Mouse (Mus musculus): ENCODE measurements around the gene Gm20390. TPM values are rescaled to one million over a fixed set of nuclear protein-coding genes. Genes with fewer than 3 reads are reported as not detected.

The Gm20390 gene
- polyA plus RNA-seq (2015; fragmentation: Nextera tagmentation; extraction: Ambion mirVana): 187 and 209 TPM in 2 replicates

GRCm38 (mm10) chr11:93968005-93968847 lies at the start of gene Gm20390, which contains the start of gene Nme1:
Gene Gm20390 (minus strand): TSS chr11:93968293.
Gene Nme1 (minus strand): TSS chr11:93968521.
- Histone ChIP-seq H3K4me1 (replicated peaks) (peaks cover 31% of the 10 kb centered on the region), H3K4me3 (replicated peaks) (peak within 1 kb of the TSS; percentile 75), H3K27me3 (no peaks in the 10 kb centered on the region), H3K36me3 (replicated peaks) (peaks cover 29% of the 10 kb centered on the region), H3K9ac (peak within 1 kb of the TSS; percentile 72), H3K4me2 (peak within 1 kb of the TSS; percentile 90), H3K27ac (replicated peaks) (peak within 1 kb of the TSS; percentile 69), H3K9me3 (replicated peaks) (no peaks in the 10 kb centered on the region)
- under 1% methylated on average over 40 of the region's 40 CpGs for WGBS (ENCODE audit: insufficient replicate concordance)
- ATAC-seq (ENCODE audit: insufficient read depth): peak; percentile 95

GRCm38 (mm10) chr11:94003346-94003745 lies 35.3 kb upstream of the Gm20390 start:
- Histone ChIP-seq H3K4me3 (replicated peaks) (no peak overlapping the region), H3K27me3 (no peaks in the 10 kb centered on the region), H3K9ac (no peak overlapping the region), H3K4me1 (replicated peaks) (peaks cover 22% of the 10 kb centered on the region), H3K36me3 (replicated peaks) (no peaks in the 10 kb centered on the region), H3K27ac (replicated peaks) (no peak overlapping the region), H3K4me2 (no peak overlapping the region), H3K9me3 (replicated peaks) (no peaks in the 10 kb centered on the region)
- no peak for ATAC-seq (ENCODE audit: insufficient read depth)
- WGBS (ENCODE audit: insufficient replicate concordance): 62% methylated on average over 2 of the region's 2 CpGs

DNA sequence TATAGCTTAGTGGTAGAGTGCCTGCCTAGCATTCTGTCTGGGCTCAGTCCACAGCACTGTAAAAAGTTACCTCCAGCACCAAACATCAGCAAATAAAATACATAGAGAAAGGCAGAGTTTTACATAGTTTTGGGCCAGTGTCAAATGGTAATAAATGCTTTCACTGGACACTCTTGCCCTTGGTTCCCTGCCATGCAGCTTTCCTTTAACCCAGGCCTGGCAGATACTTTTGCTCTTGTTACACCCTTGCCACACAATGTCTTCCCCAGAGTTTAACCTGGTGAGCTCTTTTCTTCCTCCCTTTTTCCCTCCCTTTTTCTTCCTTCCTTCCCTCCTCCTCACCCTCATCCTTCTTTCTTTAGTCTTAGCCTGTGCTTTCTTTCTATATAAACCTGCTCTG lies 31.2 kb upstream of the Gm20390 start:
- 0 out of 2 replicates have a peak overlapping the region, but pooled peaks have one; percentile 21 for H3K9ac ChIP-seq
- no peak overlapping the region for H3K27ac ChIP-seq (replicated peaks)
- ATAC-seq (ENCODE audit: insufficient read depth): no peak
- no peaks in the 10 kb centered on the region for H3K36me3 ChIP-seq (replicated peaks)
- no peak overlapping the region for H3K4me2 ChIP-seq
- no peaks in the 10 kb centered on the region for H3K9me3 ChIP-seq (replicated peaks)
- H3K27me3 ChIP-seq: no peaks in the 10 kb centered on the region
- peaks cover 49% of the 10 kb centered on the region for H3K4me1 ChIP-seq (replicated peaks)
- H3K4me3 ChIP-seq (replicated peaks): no peak overlapping the region

- H3K4me3 ChIP-seq (replicated peaks): peak overlapping the region; percentile 94
- H3K27ac ChIP-seq (replicated peaks): peak overlapping the region; percentile 99
- no peaks in the 10 kb centered on the region for H3K9me3 ChIP-seq (replicated peaks)
- ATAC-seq (ENCODE audit: insufficient read depth): no peak
- peak overlapping the region; percentile 97 for H3K4me2 ChIP-seq
- no peaks in the 10 kb centered on the region for H3K36me3 ChIP-seq (replicated peaks)
- 40% methylated on average over 13 of the region's 13 CpGs for WGBS (ENCODE audit: insufficient replicate concordance)
- no peaks in the 10 kb centered on the region for H3K27me3 ChIP-seq
- peaks cover 55% of the 10 kb centered on the region for H3K4me1 ChIP-seq (replicated peaks)
- H3K9ac ChIP-seq: peak overlapping the region; percentile 96; the same call in 1 of the 2 replicates
These were observed 29.2 kb upstream of the Gm20390 start for GRCm38 (mm10) chr11:93997141-93997775.

- ATAC-seq (ENCODE audit: insufficient read depth): peak; percentile 17
- under 1% methylated on average over 58 of the region's 58 CpGs for WGBS (ENCODE audit: insufficient replicate concordance)
- H3K27me3 ChIP-seq: no peaks in the 10 kb centered on the region
These were observed 28.4 kb upstream of the Gm20390 start for GRCm38 (mm10) chr11:93996306-93997140.

DNA sequence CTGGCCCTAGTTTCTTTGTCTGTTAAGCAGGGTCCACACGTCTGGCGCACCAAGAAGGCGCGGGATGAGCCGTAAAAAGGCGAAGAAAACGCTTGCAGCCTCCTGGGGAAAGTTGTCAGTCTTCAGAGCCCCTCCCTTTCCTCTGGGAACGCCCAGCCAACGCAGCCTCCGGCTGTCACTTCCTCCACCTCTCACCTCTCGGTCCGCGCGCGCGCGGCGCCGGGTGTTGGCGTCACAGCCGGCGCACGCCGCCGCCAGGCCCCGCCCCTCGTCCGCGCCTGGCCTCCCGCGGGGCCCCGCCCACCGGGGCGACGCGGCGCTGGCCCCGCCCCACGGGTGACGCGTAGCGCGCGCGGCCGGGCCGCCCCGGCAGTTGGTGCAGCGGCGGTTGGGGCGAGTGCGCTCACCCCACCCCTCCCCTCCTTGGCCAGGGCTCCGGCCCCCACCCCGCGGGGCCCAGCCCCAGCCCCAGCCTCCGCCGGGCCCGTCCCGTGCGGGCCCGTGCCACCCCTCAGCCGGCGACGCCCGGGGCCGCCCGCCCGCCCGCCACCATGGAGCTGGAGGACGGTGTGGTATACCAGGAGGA lies 27.7 kb upstream of the Gm20390 start, which contains the start of gene Spag9:
Gene Spag9, plus strand, starts transcription at position 372 of the 586 bp plus-strand sequence.
- peak; percentile 92 for ATAC-seq (ENCODE audit: insufficient read depth)
- no peaks in the 10 kb centered on the region for H3K27me3 ChIP-seq

More at GRCm38 (mm10) chr11:93996306-93997140, 28.4 kb upstream of the Gm20390 start:
- Histone ChIP-seq H3K4me3 (replicated peaks) (peak overlapping the region; percentile 94), H3K4me1 (replicated peaks) (peaks cover 55% of the 10 kb centered on the region), H3K36me3 (replicated peaks) (no peaks in the 10 kb centered on the region), H3K9me3 (replicated peaks) (no peaks in the 10 kb centered on the region), H3K9ac (peak overlapping the region; percentile 96), H3K4me2 (peak overlapping the region; percentile 97), H3K27ac (replicated peaks) (peak overlapping the region; percentile 99)

GRCm38 (mm10) chr11:93995111-93995719 lies 27.1 kb upstream of the Gm20390 start:
- Histone ChIP-seq H3K27me3 (no peaks in the 10 kb centered on the region), H3K36me3 (replicated peaks) (no peaks in the 10 kb centered on the region), H3K9me3 (replicated peaks) (no peaks in the 10 kb centered on the region), H3K4me1 (replicated peaks) (peaks cover 54% of the 10 kb centered on the region), H3K27ac (replicated peaks) (peak overlapping the region; percentile 99), H3K4me2 (peak overlapping the region; percentile 97), H3K9ac (peak overlapping the region; percentile 69), H3K4me3 (replicated peaks) (peak overlapping the region; percentile 94)
- ATAC-seq (ENCODE audit: insufficient read depth): peak; percentile 72
- 1% methylated on average over 15 of the region's 15 CpGs for WGBS (ENCODE audit: insufficient replicate concordance)

More for the DNA sequence above, 27.7 kb upstream of the Gm20390 start, which contains the start of gene Spag9:
- H3K4me1 ChIP-seq (replicated peaks): peaks cover 55% of the 10 kb centered on the region
- WGBS (ENCODE audit: insufficient replicate concordance): under 1% methylated on average over 68 of the region's 70 CpGs
- H3K4me3 ChIP-seq (replicated peaks): peak within 1 kb of the TSS; percentile 94
- peak within 1 kb of the TSS; percentile 96 for H3K9ac ChIP-seq
- H3K9me3 ChIP-seq (replicated peaks): no peaks in the 10 kb centered on the region
- peak within 1 kb of the TSS; percentile 99 for H3K27ac ChIP-seq (replicated peaks)
- peak within 1 kb of the TSS; percentile 97 for H3K4me2 ChIP-seq
- no peaks in the 10 kb centered on the region for H3K36me3 ChIP-seq (replicated peaks)

DNA sequence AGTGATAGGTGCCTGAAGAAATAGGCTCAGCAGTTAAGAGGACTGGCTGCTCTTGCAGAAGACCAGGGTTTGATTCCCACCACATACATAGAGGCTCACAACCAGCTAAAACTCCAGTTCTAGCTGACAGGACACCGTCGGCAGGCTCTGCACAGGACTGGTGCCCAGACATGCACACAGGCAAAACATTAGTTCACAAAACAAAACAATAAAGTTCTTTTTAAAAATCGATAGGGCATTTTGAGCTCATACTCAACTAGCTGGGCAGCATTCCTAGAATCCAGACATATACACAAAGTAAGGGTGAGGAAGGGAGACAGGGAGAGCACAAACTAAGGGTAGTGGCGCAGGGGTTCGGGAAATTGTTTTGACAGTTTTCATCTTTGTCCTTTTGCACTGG lies 26.4 kb upstream of the Gm20390 start:
- no peaks in the 10 kb centered on the region for H3K9me3 ChIP-seq (replicated peaks)
- H3K9ac ChIP-seq: peak overlapping the region; percentile 69
- H3K4me1 ChIP-seq (replicated peaks): peaks cover 49% of the 10 kb centered on the region
- no peaks in the 10 kb centered on the region for H3K27me3 ChIP-seq
- peak overlapping the region; percentile 97 for H3K4me2 ChIP-seq
- 53% methylated on average over 5 of the region's 5 CpGs for WGBS (ENCODE audit: insufficient replicate concordance)
- H3K4me3 ChIP-seq (replicated peaks): peak overlapping the region; percentile 94
- H3K27ac ChIP-seq (replicated peaks): peak overlapping the region; percentile 99
- H3K36me3 ChIP-seq (replicated peaks): no peaks in the 10 kb centered on the region
- ATAC-seq (ENCODE audit: insufficient read depth): no peak

GRCm38 (mm10) chr11:93988328-93989062 lies 20.4 kb upstream of the Gm20390 start:
- H3K4me1 ChIP-seq (replicated peaks): peaks cover 15% of the 10 kb centered on the region
- H3K4me2 ChIP-seq: no peak overlapping the region
- no peaks in the 10 kb centered on the region for H3K9me3 ChIP-seq (replicated peaks)
- no peaks in the 10 kb centered on the region for H3K27me3 ChIP-seq
- H3K27ac ChIP-seq (replicated peaks): peak overlapping the region; percentile 48
- H3K4me3 ChIP-seq (replicated peaks): no peak overlapping the region
- H3K36me3 ChIP-seq (replicated peaks): no peaks in the 10 kb centered on the region
- no peak overlapping the region for H3K9ac ChIP-seq
- no peak for ATAC-seq (ENCODE audit: insufficient read depth)
- 43% methylated on average over 12 of the region's 12 CpGs for WGBS (ENCODE audit: insufficient replicate concordance)

Measured in liver, embryonic 15.5 days (tissue).